Mouse (Mus musculus): ENCODE results near the gene Slc25a35. TPM values are rescaled to one million over a fixed set of nuclear protein-coding genes. Genes with fewer than 3 reads are reported as not detected.
A peak's percentile ranks its signal among the peaks of the same experiment; 100 is the strongest.
"Not testable (repeated sequence)": the region's sequence is repeated elsewhere in the genome, so short reads cannot be mapped to it uniquely, and the experiment has no call there.

The Slc25a35 gene
- total and polyA plus RNA-seq, 3 experiments = 0.83 to 1.6 TPM; not detected in 1

DNA sequence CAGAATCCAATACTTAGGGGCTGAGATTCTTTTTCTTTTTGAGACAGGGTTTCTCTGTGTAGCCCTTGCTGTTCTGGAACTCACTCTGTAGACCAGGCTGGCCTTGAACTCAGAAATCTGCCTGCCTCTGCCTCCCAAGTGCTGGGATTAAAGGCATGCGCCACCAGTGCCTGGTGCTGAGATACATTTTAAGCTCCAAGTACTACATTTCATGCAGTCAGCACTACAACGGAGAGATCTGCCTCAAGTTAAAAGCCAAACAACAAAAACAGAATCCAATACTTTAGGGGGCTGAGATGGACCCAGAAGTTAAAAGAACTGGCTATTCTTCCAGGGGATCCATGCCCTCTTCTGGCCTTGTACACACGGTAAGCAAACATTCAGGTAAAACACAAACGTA, 34.9 kb downstream of the Slc25a35 start:
- H3K9ac ChIP-seq (ENCODE audit: insufficient read depth, low read depth); H3K4me3 ChIP-seq (replicated peaks in 1 of 3; ENCODE audit: low read depth in 2 of 3, low read length in 2 of 3, poor library complexity in 1 of 3); H3K27ac ChIP-seq (ENCODE audit: insufficient read depth, low read depth); H3K4me2 ChIP-seq (ENCODE audit: insufficient read depth, low read depth, poor library complexity, severe bottlenecking); in situ Hi-C loops (cut with MboI; ENCODE audit: low pct_ligation_motif_present, low pct_unique_long_range_greater_than_20kb, low sequenced_read_pairs); H3K9me3 ChIP-seq (replicated peaks; ENCODE audit: low read length); DNase-seq (ENCODE audit: extremely low read depth); H3K27me3 ChIP-seq (replicated peaks); dilution Hi-C loops (cut with MboI; ENCODE audit: extremely low pct_ligation_motif_present, extremely low pct_unique_long_range_greater_than_20kb, low sequenced_read_pairs): not testable (repeated sequence)
- Histone ChIP-seq H3K4me1 (ENCODE audit: control insufficient read depth in 1 of 2, insufficient read depth in 2 of 2) (peaks cover 10 to 41% of the 10 kb centered on the region in 2 experiments), H3K79me2 (replicated peaks; ENCODE audit: control insufficient read depth, extremely low read depth, insufficient read depth, poor library complexity, severe bottlenecking) (peaks cover 49% of the 10 kb centered on the region), H3K36me3 (replicated peaks in 1 of 2; ENCODE audit: control insufficient read depth in 1 of 2, insufficient read depth in 1 of 2, low read length in 1 of 2) (peaks cover 52 to 92% of the 10 kb centered on the region in 2 experiments)
- TF ChIP-seq TBP (conservative IDR thresholded peaks at IDR 0.05; ENCODE audit: low read depth, low read length) = 0 out of 2 replicates have a peak, but pooled peaks have one; percentile 53

DNA sequence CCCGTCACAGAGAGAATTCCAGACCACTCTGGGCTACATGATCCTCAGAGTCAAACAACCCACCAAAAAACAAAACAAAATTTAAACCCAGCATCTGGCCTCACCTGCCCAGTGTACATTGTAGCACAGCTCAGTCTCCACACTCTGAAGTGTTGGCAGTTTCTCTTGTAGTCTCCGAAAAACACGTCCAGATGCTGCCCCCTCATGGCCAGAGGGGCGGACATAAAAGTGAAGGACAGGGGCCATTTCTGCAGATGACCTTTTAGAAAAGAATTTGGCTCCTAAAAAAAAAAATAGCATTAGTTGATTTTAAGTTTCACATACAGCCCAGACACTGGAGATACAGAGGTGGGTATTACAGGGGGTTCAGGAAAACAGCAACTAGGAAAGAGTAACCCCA, 35.7 kb downstream of the Slc25a35 start:
- dilution Hi-C loops (cut with MboI; ENCODE audit: extremely low pct_ligation_motif_present, extremely low pct_unique_long_range_greater_than_20kb, low sequenced_read_pairs) = no loop called here
- Histone ChIP-seq H3K4me2 (ENCODE audit: insufficient read depth, low read depth, poor library complexity, severe bottlenecking) (no peak overlapping the region), H3K9ac (ENCODE audit: insufficient read depth, low read depth) (no peak overlapping the region), H3K9me3 (replicated peaks; ENCODE audit: low read length) (no peaks in the 10 kb centered on the region), H3K27me3 (replicated peaks) (no peaks in the 10 kb centered on the region), H3K4me1 (ENCODE audit: control insufficient read depth in 1 of 2, insufficient read depth in 2 of 2) (peaks cover 10 to 41% of the 10 kb centered on the region in 2 experiments), H3K79me2 (replicated peaks; ENCODE audit: control insufficient read depth, extremely low read depth, insufficient read depth, poor library complexity, severe bottlenecking) (peaks cover 53% of the 10 kb centered on the region), H3K36me3 (replicated peaks in 1 of 2; ENCODE audit: control insufficient read depth in 1 of 2, insufficient read depth in 1 of 2, low read length in 1 of 2) (peaks cover 44 to 84% of the 10 kb centered on the region in 2 experiments), H3K4me3 (replicated peaks in 1 of 3; ENCODE audit: low read depth in 2 of 3, low read length in 2 of 3, poor library complexity in 1 of 3) (no peak overlapping the region), H3K27ac (ENCODE audit: insufficient read depth, low read depth) (no peak overlapping the region)
- TF ChIP-seq JUND (conservative IDR thresholded peaks at IDR 0.05; ENCODE audit: low read depth, low read length) (no peak), CTCF (conservative IDR thresholded peaks at IDR 0.05 in 1 of 2, IDR thresholded peaks at IDR 0.05 in 1 of 2; ENCODE audit: low read depth in 2 of 2, low read length in 2 of 2) (peak in 1 of 2 experiments; percentile 54; a peak in 2 of 4 replicates)
- no peak for DNase-seq (ENCODE audit: extremely low read depth)
- in situ Hi-C loops (cut with MboI; ENCODE audit: low pct_ligation_motif_present, low pct_unique_long_range_greater_than_20kb, low sequenced_read_pairs) = no loop called here

DNA sequence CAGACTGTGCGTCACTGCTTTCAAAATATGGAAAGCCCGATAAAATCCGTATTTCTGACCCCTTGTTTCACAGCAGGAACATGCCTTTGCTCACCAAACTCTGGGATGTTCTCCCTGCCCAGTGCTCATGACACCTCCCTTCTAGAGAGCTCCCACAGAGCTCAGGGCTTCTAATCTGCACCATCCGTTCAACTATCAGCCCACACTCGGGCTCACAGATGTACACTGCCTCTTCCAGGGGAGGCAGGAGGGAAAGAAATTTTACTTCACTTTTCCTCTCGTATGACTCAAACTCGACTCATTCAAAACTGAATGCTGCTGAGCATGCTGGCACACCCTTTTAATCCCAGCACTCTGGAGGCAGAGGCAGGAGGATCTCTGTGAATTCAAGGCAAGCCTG, 37.3 kb downstream of the Slc25a35 start:
- H3K27me3 ChIP-seq (replicated peaks) = no peaks in the 10 kb centered on the region
- H3K4me1 ChIP-seq (ENCODE audit: control insufficient read depth in 1 of 2, insufficient read depth in 2 of 2) = peaks cover 10 to 45% of the 10 kb centered on the region in 2 experiments
- no peak overlapping the region for H3K9ac ChIP-seq (ENCODE audit: insufficient read depth, low read depth)
- no peaks in the 10 kb centered on the region for H3K9me3 ChIP-seq (replicated peaks; ENCODE audit: low read length)
- DNase-seq (ENCODE audit: extremely low read depth) = no peak
- dilution Hi-C loops (cut with MboI; ENCODE audit: extremely low pct_ligation_motif_present, extremely low pct_unique_long_range_greater_than_20kb, low sequenced_read_pairs) = no loop called here
- peaks cover 31 to 69% of the 10 kb centered on the region in 2 experiments for H3K36me3 ChIP-seq (replicated peaks in 1 of 2; ENCODE audit: control insufficient read depth in 1 of 2, insufficient read depth in 1 of 2, low read length in 1 of 2)
- TF ChIP-seq PAX5 (IDR thresholded peaks at IDR 0.05; ENCODE audit: low read length) (no peak), MYC (IDR thresholded peaks at IDR 0.05; ENCODE audit: low read depth, low read length) (no peak), TBP (conservative IDR thresholded peaks at IDR 0.05; ENCODE audit: low read depth, low read length) (no peak), ZKSCAN1 (IDR thresholded peaks at IDR 0.05; ENCODE audit: borderline replicate concordance, low read depth, low read length) (no peak), CHD1 (IDR thresholded peaks at IDR 0.05; ENCODE audit: low read depth, low read length) (no peak), UBTF (IDR thresholded peaks at IDR 0.05; ENCODE audit: low read depth, low read length) (no peak), MXI1 (IDR thresholded peaks at IDR 0.05; ENCODE audit: low read depth, low read length) (no peak), GABPA (IDR thresholded peaks at IDR 0.05; ENCODE audit: insufficient replicate concordance, low read depth, low read length) (no peak), MAZ (IDR thresholded peaks at IDR 0.05; ENCODE audit: low read depth, low read length) (no peak)
- H3K4me3 ChIP-seq (replicated peaks in 1 of 3; ENCODE audit: low read depth in 2 of 3, low read length in 2 of 3, poor library complexity in 1 of 3) = no peak overlapping the region
- H3K79me2 ChIP-seq (replicated peaks; ENCODE audit: control insufficient read depth, extremely low read depth, insufficient read depth, poor library complexity, severe bottlenecking) = peaks cover 53% of the 10 kb centered on the region
- H3K4me2 ChIP-seq (ENCODE audit: insufficient read depth, low read depth, poor library complexity, severe bottlenecking) = no peak overlapping the region
- H3K27ac ChIP-seq (ENCODE audit: insufficient read depth, low read depth) = no peak overlapping the region
- in situ Hi-C loops (cut with MboI; ENCODE audit: low pct_ligation_motif_present, low pct_unique_long_range_greater_than_20kb, low sequenced_read_pairs) = no loop called here

DNA sequence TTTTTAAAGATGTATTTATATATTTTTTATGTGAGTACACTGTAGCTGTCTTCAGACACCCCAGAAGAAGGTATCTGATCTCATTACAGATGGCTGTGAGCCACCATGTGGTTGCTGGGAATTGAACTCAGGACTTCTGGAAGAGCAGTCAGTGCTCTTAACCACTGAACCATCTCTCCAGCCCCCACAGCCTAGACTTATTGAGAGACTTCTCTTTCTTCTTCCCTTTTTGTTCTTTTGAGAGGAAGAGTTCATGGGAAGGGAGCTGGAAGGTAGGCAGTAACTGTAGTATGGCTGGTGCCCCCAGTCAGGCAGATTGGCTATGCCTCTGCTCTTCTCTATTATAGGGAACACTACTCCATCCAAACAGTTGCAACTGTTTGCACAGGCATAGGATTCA, 38.6 kb downstream of the Slc25a35 start:
- H3K9me3 ChIP-seq (replicated peaks; ENCODE audit: low read length); H3K27me3 ChIP-seq (replicated peaks); dilution Hi-C loops (cut with MboI; ENCODE audit: extremely low pct_ligation_motif_present, extremely low pct_unique_long_range_greater_than_20kb, low sequenced_read_pairs); DNase-seq (ENCODE audit: extremely low read depth); H3K27ac ChIP-seq (ENCODE audit: insufficient read depth, low read depth); in situ Hi-C loops (cut with MboI; ENCODE audit: low pct_ligation_motif_present, low pct_unique_long_range_greater_than_20kb, low sequenced_read_pairs); H3K9ac ChIP-seq (ENCODE audit: insufficient read depth, low read depth): not testable (repeated sequence)
- Histone ChIP-seq H3K4me3 (replicated peaks in 1 of 3; ENCODE audit: low read depth in 2 of 3, low read length in 2 of 3, poor library complexity in 1 of 3) (peak overlapping the region in 1 of 3 experiments; percentile 68), H3K4me1 (ENCODE audit: control insufficient read depth in 1 of 2, insufficient read depth in 2 of 2) (peaks cover 10 to 51% of the 10 kb centered on the region in 2 experiments), H3K79me2 (replicated peaks; ENCODE audit: control insufficient read depth, extremely low read depth, insufficient read depth, poor library complexity, severe bottlenecking) (peaks cover 53% of the 10 kb centered on the region), H3K36me3 (replicated peaks in 1 of 2; ENCODE audit: control insufficient read depth in 1 of 2, insufficient read depth in 1 of 2, low read length in 1 of 2) (peaks cover 17 to 55% of the 10 kb centered on the region in 2 experiments), H3K4me2 (ENCODE audit: insufficient read depth, low read depth, poor library complexity, severe bottlenecking) (0 out of 2 replicates have a peak overlapping the region, but pooled peaks have one; percentile 91)
